Mouse (Mus musculus): ENCODE results near the gene Clps. TPM values are rescaled to one million over a fixed set of nuclear protein-coding genes. Genes with fewer than 3 reads are reported as not detected.

Clps gene
- polyA plus RNA-seq, 1 experiment: 8,275 TPM

- peaks cover 25% of the 10 kb centered on the region; the same call in 1 of the 2 replicates for H3K4me1 ChIP-seq (ENCODE audit: control insufficient read depth, insufficient read depth, insufficient read length)
- H3K36me3 ChIP-seq (ENCODE audit: control insufficient read depth, insufficient read depth, low read length): no peaks in the 10 kb centered on the region
- 47% methylated on average over 23 of the region's 23 CpGs for WGBS
- TF ChIP-seq CTCF (IDR thresholded peaks at IDR 0.05; ENCODE audit: extremely low read depth, insufficient read depth, insufficient read length, insufficient replicate concordance) (no peak), POLR2A (IDR thresholded peaks at IDR 0.05; ENCODE audit: low read depth, low read length) (no peak)
- peak overlapping the region; percentile 52 for H3K4me3 ChIP-seq (ENCODE audit: extremely low read depth, insufficient read depth, insufficient read length)
- H3K27ac ChIP-seq (ENCODE audit: insufficient read depth, low read length): peak overlapping the region; percentile 98
- DNase-seq (ENCODE audit: low read depth in 1 of 2, low spot score in 2 of 2): peak; percentile 19 to 52
- no peaks in the 10 kb centered on the region for H3K27me3 ChIP-seq (ENCODE audit: control insufficient read depth, insufficient read depth, low read length)
Measured at GRCm38 (mm10) chr17:28524009-28524695, 36.4 kb downstream of the Clps start.

- WGBS: 5% methylated on average over 27 of the region's 28 CpGs
- peak in 1 of 2 experiments; percentile 18 for DNase-seq (ENCODE audit: low read depth in 1 of 2, low spot score in 2 of 2)
- H3K27me3 ChIP-seq (ENCODE audit: control insufficient read depth, insufficient read depth, low read length): no peaks in the 10 kb centered on the region
- H3K4me1 ChIP-seq (ENCODE audit: control insufficient read depth, insufficient read depth, insufficient read length): peaks cover 31% of the 10 kb centered on the region; the same call in 1 of the 2 replicates
- H3K27ac ChIP-seq (ENCODE audit: insufficient read depth, low read length): peak overlapping the region; percentile 98
- TF ChIP-seq CTCF (IDR thresholded peaks at IDR 0.05; ENCODE audit: extremely low read depth, insufficient read depth, insufficient read length, insufficient replicate concordance) (no peak), POLR2A (IDR thresholded peaks at IDR 0.05; ENCODE audit: low read depth, low read length) (no peak)
- H3K4me3 ChIP-seq (ENCODE audit: extremely low read depth, insufficient read depth, insufficient read length): peak overlapping the region; percentile 69
- no peaks in the 10 kb centered on the region for H3K36me3 ChIP-seq (ENCODE audit: control insufficient read depth, insufficient read depth, low read length)
Measured at GRCm38 (mm10) chr17:28523355-28524008, 37.1 kb downstream of the Clps start.

GRCm38 (mm10) chr17:28522623-28523354, 37.8 kb downstream of the Clps start:
- Histone ChIP-seq H3K27ac (ENCODE audit: insufficient read depth, low read length) (peak overlapping the region; percentile 98), H3K4me3 (ENCODE audit: extremely low read depth, insufficient read depth, insufficient read length) (peak overlapping the region; percentile 69), H3K36me3 (ENCODE audit: control insufficient read depth, insufficient read depth, low read length) (no peaks in the 10 kb centered on the region), H3K4me1 (ENCODE audit: control insufficient read depth, insufficient read depth, insufficient read length) (peaks cover 35% of the 10 kb centered on the region), H3K27me3 (ENCODE audit: control insufficient read depth, insufficient read depth, low read length) (no peaks in the 10 kb centered on the region)
- TF ChIP-seq POLR2A (IDR thresholded peaks at IDR 0.05; ENCODE audit: low read depth, low read length) (peak; percentile 95), CTCF (IDR thresholded peaks at IDR 0.05; ENCODE audit: extremely low read depth, insufficient read depth, insufficient read length, insufficient replicate concordance) (no peak)
- DNase-seq (ENCODE audit: low read depth in 1 of 2, low spot score in 2 of 2): peak; percentile 88 to 96
- under 1% methylated on average over 59 of the region's 66 CpGs for WGBS

- WGBS: 76% methylated on average over 6 of the region's 6 CpGs
- H3K27me3 ChIP-seq (ENCODE audit: control insufficient read depth, insufficient read depth, low read length): no peaks in the 10 kb centered on the region
- DNase-seq (ENCODE audit: low read depth in 1 of 2, low spot score in 2 of 2): no peak
- H3K27ac ChIP-seq (ENCODE audit: insufficient read depth, low read length): 0 out of 2 replicates have a peak overlapping the region, but pooled peaks have one; percentile 26
- peaks cover 40% of the 10 kb centered on the region for H3K4me1 ChIP-seq (ENCODE audit: control insufficient read depth, insufficient read depth, insufficient read length)
- H3K36me3 ChIP-seq (ENCODE audit: control insufficient read depth, insufficient read depth, low read length): no peaks in the 10 kb centered on the region
- H3K4me3 ChIP-seq (ENCODE audit: extremely low read depth, insufficient read depth, insufficient read length): no peak overlapping the region
- TF ChIP-seq POLR2A (IDR thresholded peaks at IDR 0.05; ENCODE audit: low read depth, low read length): no peak
- TF ChIP-seq CTCF (IDR thresholded peaks at IDR 0.05; ENCODE audit: extremely low read depth, insufficient read depth, insufficient read length, insufficient replicate concordance): no peak
Measured at GRCm38 (mm10) chr17:28521920-28522319, 38.6 kb downstream of the Clps start.

- 68% methylated on average over 5 of the region's 5 CpGs for WGBS
- Histone ChIP-seq H3K4me3 (ENCODE audit: extremely low read depth, insufficient read depth, insufficient read length) (no peak overlapping the region), H3K27ac (ENCODE audit: insufficient read depth, low read length) (no peak overlapping the region), H3K36me3 (ENCODE audit: control insufficient read depth, insufficient read depth, low read length) (no peaks in the 10 kb centered on the region), H3K27me3 (ENCODE audit: control insufficient read depth, insufficient read depth, low read length) (no peaks in the 10 kb centered on the region), H3K4me1 (ENCODE audit: control insufficient read depth, insufficient read depth, insufficient read length) (peaks cover 44% of the 10 kb centered on the region)
- no peak for DNase-seq (ENCODE audit: low read depth in 1 of 2, low spot score in 2 of 2)
- no peak for TF ChIP-seq CTCF (IDR thresholded peaks at IDR 0.05; ENCODE audit: extremely low read depth, insufficient read depth, insufficient read length, insufficient replicate concordance)
- no peak for TF ChIP-seq POLR2A (IDR thresholded peaks at IDR 0.05; ENCODE audit: low read depth, low read length)
Measured at GRCm38 (mm10) chr17:28521071-28521726, 39.4 kb downstream of the Clps start.

GRCm38 (mm10) chr17:28520561-28520960, 40.0 kb downstream of the Clps start:
- no peaks in the 10 kb centered on the region for H3K36me3 ChIP-seq (ENCODE audit: control insufficient read depth, insufficient read depth, low read length)
- 89% methylated on average over 4 of the region's 4 CpGs for WGBS
- TF ChIP-seq POLR2A (IDR thresholded peaks at IDR 0.05; ENCODE audit: low read depth, low read length): no peak
- TF ChIP-seq CTCF (IDR thresholded peaks at IDR 0.05; ENCODE audit: extremely low read depth, insufficient read depth, insufficient read length, insufficient replicate concordance): no peak
- no peaks in the 10 kb centered on the region for H3K27me3 ChIP-seq (ENCODE audit: control insufficient read depth, insufficient read depth, low read length)
- no peak overlapping the region for H3K27ac ChIP-seq (ENCODE audit: insufficient read depth, low read length)
- peaks cover 49% of the 10 kb centered on the region for H3K4me1 ChIP-seq (ENCODE audit: control insufficient read depth, insufficient read depth, insufficient read length)
- DNase-seq (ENCODE audit: low read depth in 1 of 2, low spot score in 2 of 2): no peak
- no peak overlapping the region for H3K4me3 ChIP-seq (ENCODE audit: extremely low read depth, insufficient read depth, insufficient read length)
